29 mouse cellular contexts compared by ENCODE assay signal in the genomic region with DNA sequence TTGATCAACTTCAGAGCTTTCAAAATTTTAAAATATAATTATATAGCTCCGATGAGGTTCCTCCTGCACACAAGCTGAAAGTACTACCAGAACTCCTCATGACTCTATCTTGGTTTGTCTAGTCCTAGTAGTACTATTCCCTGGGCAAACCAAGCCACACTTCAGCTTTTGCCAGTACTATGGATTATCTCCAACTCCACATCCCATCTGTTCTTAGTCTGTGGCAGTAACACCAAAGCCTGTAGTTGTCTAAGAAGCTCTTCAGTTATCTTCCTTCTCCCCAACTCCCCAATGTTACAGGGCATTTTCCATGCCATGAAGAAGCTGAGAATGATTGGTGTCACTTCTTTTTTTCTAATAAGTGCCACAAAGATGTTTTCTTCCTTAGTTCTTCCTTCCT.
"Had no signal": no experiment of that assay in that cellular context is flagged by ENCODE, and none has a peak within 500 bp of the region (broad histone marks: within the 10 kb centered on the region; RNA-seq: fewer than 3 reads in every experiment).

No protein-coding gene starts in this region.

- H3K4me2 ChIP-seq: embryonic facial prominence, embryonic 12.5 days; embryonic facial prominence, embryonic 13.5 days; embryonic facial prominence, embryonic 15.5 days; forebrain, embryonic 12.5 days; forebrain, embryonic 13.5 days; forebrain, embryonic 15.5 days had no signal

- H3K9me3 ChIP-seq: embryonic facial prominence, embryonic 10.5 days; embryonic facial prominence, embryonic 12.5 days; embryonic facial prominence, embryonic 13.5 days; embryonic facial prominence, embryonic 15.5 days; forebrain, embryonic 10.5 days; forebrain, embryonic 12.5 days; forebrain, embryonic 13.5 days; forebrain, embryonic 15.5 days had no signal

- H3K27me3 ChIP-seq: embryonic facial prominence, embryonic 12.5 days; embryonic facial prominence, embryonic 13.5 days; embryonic facial prominence, embryonic 15.5 days; forebrain, embryonic 12.5 days; forebrain, embryonic 13.5 days; forebrain, embryonic 15.5 days had no signal

- H3K4me1 ChIP-seq: embryonic facial prominence, embryonic 10.5 days; embryonic facial prominence, embryonic 12.5 days; embryonic facial prominence, embryonic 13.5 days; embryonic facial prominence, embryonic 15.5 days; forebrain, embryonic 10.5 days; forebrain, embryonic 12.5 days; forebrain, embryonic 13.5 days; forebrain, embryonic 15.5 days had no signal

- ATAC-seq: forebrain, embryonic 13.5 days; forebrain, embryonic 14.5 days; forebrain, embryonic 15.5 days; forebrain, embryonic 16.5 days; forebrain, postnatal 0 days had no signal

- H3K4me3 ChIP-seq: embryonic facial prominence, embryonic 10.5 days; embryonic facial prominence, embryonic 12.5 days; embryonic facial prominence, embryonic 13.5 days; embryonic facial prominence, embryonic 15.5 days; erythroblast, embryonic 14.5 days; forebrain, embryonic 10.5 days; forebrain, embryonic 12.5 days; forebrain, embryonic 13.5 days; forebrain, embryonic 15.5 days; gastrocnemius, adult 2 months; heart, adult 2 months had no signal

- H3K9ac ChIP-seq: embryonic facial prominence, embryonic 12.5 days; embryonic facial prominence, embryonic 13.5 days; embryonic facial prominence, embryonic 15.5 days; forebrain, embryonic 12.5 days; forebrain, embryonic 13.5 days; forebrain, embryonic 15.5 days; forebrain, postnatal 0 days had no signal

- DNase-seq: cerebellum, adult 2 months; cerebellum, adult 8-10 months; cerebellum, adult 9-10 months; cerebellum, adult 9-11 months; cerebellum, postnatal 10 days; cerebellum, postnatal 14 days; cerebellum, postnatal 25 days; cerebellum, postnatal 36 days; embryo, embryonic 11 days; forebrain, postnatal 0 days; gastrocnemius, adult 2 months; gastrocnemius, postnatal 10 days; gastrocnemius, postnatal 14 days; gastrocnemius, postnatal 25 days; gastrocnemius, postnatal 36 days; heart, adult 11 months; heart, adult 18-20 months; heart, adult 2 months had no signal

- H3K36me3 ChIP-seq: embryonic facial prominence, embryonic 10.5 days; embryonic facial prominence, embryonic 12.5 days; embryonic facial prominence, embryonic 13.5 days; embryonic facial prominence, embryonic 15.5 days; forebrain, embryonic 10.5 days; forebrain, embryonic 12.5 days; forebrain, embryonic 15.5 days had no signal

- H3K27ac ChIP-seq: embryonic facial prominence, embryonic 10.5 days; embryonic facial prominence, embryonic 12.5 days; embryonic facial prominence, embryonic 13.5 days; embryonic facial prominence, embryonic 15.5 days; forebrain, embryonic 10.5 days; forebrain, embryonic 12.5 days; forebrain, embryonic 13.5 days; forebrain, embryonic 15.5 days; gastrocnemius, adult 2 months; heart, adult 2 months had no signal
